Mouse (Mus musculus) forebrain, postnatal 0 days (tissue): Measurements from ENCODE around the gene Cd8b1. TPM values are rescaled to one million over a fixed set of nuclear protein-coding genes. Genes with fewer than 3 reads are reported as not detected.
"Not testable (repeated sequence)": the region's sequence is repeated elsewhere in the genome, so short reads cannot be mapped to it uniquely, and the experiment has no call there.

Source experiments
- ATAC-seq: fragments of 200-750 bp; cut with Nextera tagmentation; 2 replicates; pipeline ENCODE4 v1.8.0; 2017; ENCODE audit warnings: mild to moderate bottlenecking, moderate library complexity
- DNase-seq: peaks from one replicate; pipeline ENCODE4 v3.0.0-alpha.2; 2015
- H3K27ac ChIP-seq: fragments of 300-500 bp; sonication (generic); 2 replicates; pipeline ENCODE4 v1.5.1; 2014; ENCODE audit warnings: low read depth, mild to moderate bottlenecking, antibody characterized with exemption, low read length, moderate library complexity, mixed read lengths
- H3K27me3 ChIP-seq: fragments of 300-500 bp; sonication (generic); 2 replicates; pipeline ENCODE4 v1.6.1; 2014; ENCODE audit warnings: mild to moderate bottlenecking, low read length, mixed read lengths; ENCODE audit not compliant: insufficient read depth
- H3K36me3 ChIP-seq: fragments of 300-500 bp; sonication (generic); 2 replicates; pipeline ENCODE4 v1.6.1; 2014; ENCODE audit warnings: mild to moderate bottlenecking, moderate library complexity; ENCODE audit not compliant: insufficient read depth
- H3K4me1 ChIP-seq: fragments of 300-500 bp; sonication (generic); 2 replicates; pipeline ENCODE4 v1.6.1; 2014; ENCODE audit warnings: antibody characterized with exemption; ENCODE audit not compliant: insufficient read depth
- H3K4me2 ChIP-seq: fragments of 300-500 bp; sonication (generic); 2 replicates; pipeline ENCODE4 v1.6.1; 2014; ENCODE audit warnings: low read depth, mild to moderate bottlenecking, moderate library complexity
- H3K4me3 ChIP-seq: fragments of 300-500 bp; sonication (generic); 2 replicates; pipeline ENCODE4 v1.5.1; 2014; ENCODE audit warnings: low read depth, low read length, mixed read lengths
- H3K9ac ChIP-seq: fragments of 300-500 bp; sonication (generic); 2 replicates; pipeline ENCODE4 v1.6.1; 2014; ENCODE audit warnings: mild to moderate bottlenecking
- H3K9me3 ChIP-seq: fragments of 300-500 bp; sonication (generic); 2 replicates; pipeline ENCODE4 v1.6.1; 2016; ENCODE audit warnings: low read length
- CTCF ChIP-seq: sonication (generic); IDR thresholded peaks from 2 replicates; pipeline ENCODE4 v1.5.1; 2016; ENCODE audit warnings: antibody characterized with exemption, control low read depth, low read depth
- WGBS: fragments of 180-500 bp; shearing (Covaris S2); extraction: QIAGEN DNeasy Blood & Tissue Kit; methylation state at CpG from one replicate; pipeline ENCODE4 v1.1.7; 2014; 5-methylcytosine and 5-hydroxymethylcytosine counted together
- polyA plus RNA-seq: library from polyadenylated mRNA; unstranded; fragments of >200 nt; fragmentation: Nextera tagmentation; extraction: Ambion mirVana; gene quantifications from 2 replicates; pipeline ENCODE4 v1.2.1, GENCODE M21; 2015
- total RNA-seq: library from RNA; depleted of rRNA; stranded (reverse); fragments of >200 nt; gene quantifications from 2 replicates; pipeline ENCODE4 v1.2.3, GENCODE M21; 2014

Gene Cd8b1
- total and polyA plus RNA-seq, 2 experiments from 2014 or later = not detected

GRCm38 (mm10) chr6:71302097-71302731, 20.4 kb upstream of the Cd8b1 start:
- ATAC-seq (no peak), DNase-seq (no peak)
- H3K27me3 ChIP-seq = no peaks in the 10 kb centered on the region
- H3K4me3 ChIP-seq = no peak overlapping the region
- H3K4me1 ChIP-seq = no peaks in the 10 kb centered on the region
- TF ChIP-seq CTCF = peak; percentile 14; the same call in 1 of the 2 replicates
- H3K9me3 ChIP-seq = no peaks in the 10 kb centered on the region
- WGBS = 73% methylated on average over 6 of the region's 6 CpGs
- no peak overlapping the region for H3K4me2 ChIP-seq
- no peaks in the 10 kb centered on the region for H3K36me3 ChIP-seq
- no peak overlapping the region for H3K27ac ChIP-seq
- no peak overlapping the region for H3K9ac ChIP-seq

GRCm38 (mm10) chr6:71307486-71307885, 15.1 kb upstream of the Cd8b1 start:
- no peak for TF ChIP-seq CTCF
- DNase-seq (no peak), ATAC-seq (no peak)
- H3K9ac ChIP-seq = no peak overlapping the region
- H3K4me2 ChIP-seq = no peak overlapping the region
- no peak overlapping the region for H3K4me3 ChIP-seq
- no peaks in the 10 kb centered on the region for H3K9me3 ChIP-seq
- WGBS = 92% methylated on average over 8 of the region's 8 CpGs
- no peaks in the 10 kb centered on the region for H3K27me3 ChIP-seq
- H3K4me1 ChIP-seq = no peaks in the 10 kb centered on the region
- no peak overlapping the region for H3K27ac ChIP-seq
- H3K36me3 ChIP-seq = no peaks in the 10 kb centered on the region

GRCm38 (mm10) chr6:71321826-71322283, 733 bp upstream of the Cd8b1 start, which contains the start of gene Smyd1:
Gene Smyd1 (minus strand): TSS chr6:71322233.
- Histone ChIP-seq H3K4me2 (no peak within 1 kb of the TSS), H3K27me3 (no peaks in the 10 kb centered on the region), H3K36me3 (no peaks in the 10 kb centered on the region), H3K4me1 (no peaks in the 10 kb centered on the region), H3K9me3 (no peaks in the 10 kb centered on the region), H3K4me3 (no peak within 1 kb of the TSS), H3K27ac (no peak within 1 kb of the TSS), H3K9ac (no peak within 1 kb of the TSS)
- WGBS = 85% methylated on average over 3 of the region's 3 CpGs
- DNase-seq (no peak), ATAC-seq (no peak)
- no peak for TF ChIP-seq CTCF

GRCm38 (mm10) chr6:71324816-71325215, 2.2 kb downstream of the Cd8b1 start:
- ATAC-seq (no peak), DNase-seq (no peak)
- TF ChIP-seq CTCF = no peak
- Histone ChIP-seq H3K9ac (no peak overlapping the region), H3K27me3 (no peaks in the 10 kb centered on the region), H3K9me3 (no peaks in the 10 kb centered on the region), H3K4me2 (no peak overlapping the region), H3K4me3 (no peak overlapping the region), H3K27ac (no peak overlapping the region), H3K36me3 (no peaks in the 10 kb centered on the region), H3K4me1 (no peaks in the 10 kb centered on the region)
- 92% methylated on average over 9 of the region's 9 CpGs for WGBS

GRCm38 (mm10) chr6:71329881-71330280, 7.3 kb downstream of the Cd8b1 start:
- 90% methylated on average over 6 of the region's 6 CpGs for WGBS
- no peaks in the 10 kb centered on the region for H3K9me3 ChIP-seq
- H3K4me3 ChIP-seq = no peak overlapping the region
- no peaks in the 10 kb centered on the region for H3K4me1 ChIP-seq
- no peak overlapping the region for H3K4me2 ChIP-seq
- H3K36me3 ChIP-seq = no peaks in the 10 kb centered on the region
- no peak overlapping the region for H3K27ac ChIP-seq
- no peaks in the 10 kb centered on the region for H3K27me3 ChIP-seq
- no peak overlapping the region for H3K9ac ChIP-seq
- DNase-seq (no peak), ATAC-seq (no peak)
- no peak for TF ChIP-seq CTCF

GRCm38 (mm10) chr6:71330486-71330885, 7.9 kb downstream of the Cd8b1 start:
- 93% methylated on average over 7 of the region's 7 CpGs for WGBS
- Histone ChIP-seq H3K4me3 (no peak overlapping the region), H3K9ac (no peak overlapping the region), H3K36me3 (no peaks in the 10 kb centered on the region), H3K27ac (no peak overlapping the region), H3K4me2 (no peak overlapping the region), H3K27me3 (no peaks in the 10 kb centered on the region), H3K4me1 (no peaks in the 10 kb centered on the region), H3K9me3 (no peaks in the 10 kb centered on the region)
- TF ChIP-seq CTCF = no peak
- ATAC-seq (no peak), DNase-seq (no peak)

GRCm38 (mm10) chr6:71331491-71331890, 8.9 kb downstream of the Cd8b1 start:
- H3K9ac ChIP-seq, H3K27me3 ChIP-seq, H3K9me3 ChIP-seq, H3K4me2 ChIP-seq, ATAC-seq, DNase-seq, H3K4me1 ChIP-seq, H3K36me3 ChIP-seq, H3K4me3 ChIP-seq, H3K27ac ChIP-seq: not testable (repeated sequence)
- WGBS = 81% methylated on average over 1 of the region's 4 CpGs
